Mouse (Mus musculus): ENCODE measurements around the gene Mfap4. TPM values are rescaled to one million over a fixed set of nuclear protein-coding genes. Genes with fewer than 3 reads are reported as not detected.

Gene Mfap4
- polyA plus RNA-seq (2012; ENCODE audit: low replicate concordance): 0.26 TPM in 1 of 2 replicates, not detected in the other

DNA sequence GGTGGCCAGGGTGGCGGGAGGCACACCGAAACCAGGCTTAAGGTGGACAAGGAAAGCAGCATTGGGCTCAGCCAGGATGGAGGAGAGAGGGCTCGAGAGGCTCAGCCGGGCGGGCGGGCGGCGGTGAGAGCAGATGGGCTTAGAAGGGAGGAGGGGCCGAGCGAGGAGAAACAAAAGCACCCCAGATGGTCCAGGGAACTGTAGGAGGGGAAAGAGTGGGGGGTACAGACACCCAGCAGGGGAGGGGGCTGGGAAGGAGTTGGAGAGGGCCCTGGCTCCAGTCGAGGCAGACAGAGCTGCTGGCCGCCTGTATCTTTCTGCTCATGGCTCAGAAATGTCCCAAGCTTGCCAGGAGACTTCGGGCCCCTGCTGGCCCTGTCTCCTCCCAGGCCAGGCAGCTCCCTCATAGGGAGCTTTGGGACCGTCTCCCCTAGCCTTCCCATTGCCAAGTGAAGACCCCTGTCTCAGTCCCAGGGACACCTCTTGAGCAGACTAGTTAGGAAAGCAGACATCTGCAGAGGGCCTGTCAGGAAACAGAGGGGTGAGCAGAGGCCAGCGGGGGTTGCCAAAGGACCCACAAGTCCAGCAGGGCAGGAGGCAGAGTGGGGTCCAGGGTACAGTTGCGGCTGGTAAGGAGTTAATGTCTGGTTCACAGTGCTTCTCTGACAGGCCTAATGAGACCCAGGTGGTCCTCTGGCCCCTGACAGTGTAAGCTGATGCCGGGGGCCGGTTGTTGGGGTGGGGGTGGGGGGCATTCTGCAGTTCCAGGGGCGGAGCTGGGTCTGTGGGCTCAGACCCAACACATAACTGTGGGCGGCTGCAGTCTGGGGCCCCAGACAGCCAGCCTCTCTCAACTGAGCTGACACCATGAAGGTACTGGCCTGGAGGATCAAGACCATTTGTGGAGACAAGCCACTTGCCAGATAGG lies at the start of gene Mfap4:
TSS of gene Mfap4 (plus strand) at position 819 of the 928 bp plus-strand sequence.

DNA sequence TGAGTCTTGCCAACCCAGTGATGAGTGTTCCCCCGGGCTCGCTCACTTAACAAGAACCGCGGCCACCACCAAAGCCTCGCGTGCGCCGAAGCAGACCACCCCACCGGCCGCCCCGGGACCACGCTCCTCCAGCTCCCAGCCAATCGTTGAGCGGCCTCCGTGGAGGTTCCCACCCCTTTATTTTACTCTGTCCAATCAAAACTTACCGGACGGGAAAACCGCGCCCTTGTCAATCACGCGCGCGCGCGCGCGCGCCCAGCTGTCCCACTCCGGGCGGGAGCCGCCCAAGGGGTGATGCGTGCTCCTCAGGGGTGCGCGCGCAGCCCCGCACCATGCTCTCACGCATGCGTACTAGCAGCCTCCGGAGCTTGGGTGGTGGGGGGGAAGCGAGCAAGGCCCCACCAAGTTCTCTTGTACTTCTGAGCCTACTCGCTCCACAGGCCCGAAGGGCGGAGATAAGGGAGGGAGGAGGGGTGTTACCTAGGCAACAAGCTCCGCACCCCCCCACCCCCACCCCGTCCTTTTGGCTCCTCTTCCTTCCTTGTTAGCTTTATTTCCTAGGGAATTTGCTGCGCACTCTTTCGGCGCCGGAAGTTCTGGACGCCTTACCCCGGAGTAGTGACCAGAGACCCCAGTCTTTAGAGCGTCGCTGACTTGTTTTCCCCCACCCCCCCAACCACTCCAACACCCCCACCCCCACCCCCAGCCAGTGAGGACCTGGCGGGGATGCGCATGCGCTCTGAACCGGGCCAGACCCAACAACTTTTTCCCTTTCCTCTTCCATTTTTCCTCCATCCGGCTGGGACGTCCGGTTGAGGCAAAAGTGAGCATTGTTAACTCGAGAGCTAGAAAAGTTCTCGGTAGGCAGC lies 9.1 kb downstream of the Mfap4 start, which contains the start of gene Mapk7:
TSS of gene Mapk7 (minus strand) at position 278 of the 869 bp plus-strand sequence.

DNA sequence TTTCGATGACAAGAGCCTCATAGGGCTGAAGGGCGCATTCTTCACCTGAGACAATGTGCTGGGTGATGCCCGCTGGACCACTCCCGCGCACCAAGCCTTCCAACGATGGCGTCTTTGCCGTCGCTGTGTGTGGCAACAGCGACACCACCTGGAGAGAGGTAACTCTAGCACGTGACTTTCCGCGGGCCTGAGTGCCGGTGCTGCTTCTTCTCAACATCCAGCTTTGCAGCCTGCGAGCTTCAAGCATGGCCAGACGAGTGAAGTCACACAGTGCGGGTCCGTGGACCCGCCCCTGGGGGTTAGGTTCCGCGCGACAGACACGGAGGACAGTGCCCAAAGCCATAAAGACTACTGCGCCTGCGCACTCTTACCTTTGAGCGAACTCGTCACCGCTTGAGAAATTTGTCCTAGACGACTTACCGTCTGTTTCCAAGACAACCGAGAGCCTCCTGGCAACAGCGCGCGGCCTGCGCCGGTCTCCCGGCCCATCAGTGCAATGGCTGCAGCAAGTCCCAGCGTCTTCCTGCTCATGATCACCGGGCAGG lies 19.6 kb downstream of the Mfap4 start, which contains the start of gene B9d1:
TSS of gene B9d1 (plus strand) at position 432 of the 545 bp plus-strand sequence.

Other genes with a start within 250 kb of the Mfap4 start
- 5.4 and 6.1 TPM in 2 replicates for gene Aldh3a2, start 218.0 kb upstream of the Mfap4 start, polyA plus RNA-seq (2012; ENCODE audit: low replicate concordance)
- gene Slc47a2, start 142.6 kb upstream of the Mfap4 start, polyA plus RNA-seq (2012; ENCODE audit: low replicate concordance): not detected in 2 replicates
- not detected in 2 replicates for gene Slc47a1, start 107.1 kb upstream of the Mfap4 start, polyA plus RNA-seq (2012; ENCODE audit: low replicate concordance)
- not detected in 2 replicates for gene Rnf112, start 31.3 kb upstream of the Mfap4 start, polyA plus RNA-seq (2012; ENCODE audit: low replicate concordance)
- 24.2 and 32.0 TPM in 2 replicates for gene Mapk7, start 9.0 kb downstream of the Mfap4 start, polyA plus RNA-seq (2012; ENCODE audit: low replicate concordance)
- gene B9d1, start 19.7 kb downstream of the Mfap4 start, polyA plus RNA-seq (2012; ENCODE audit: low replicate concordance): 1.8 and 4.2 TPM in 2 replicates
- 0.39 and 3.0 TPM in 2 replicates for gene Epn2, start 94.3 kb downstream of the Mfap4 start, polyA plus RNA-seq (2012; ENCODE audit: low replicate concordance)
- gene Grap, start 167.8 kb downstream of the Mfap4 start, polyA plus RNA-seq (2012; ENCODE audit: low replicate concordance): 25.8 and 39.1 TPM in 2 replicates
- 29.6 and 33.2 TPM in 2 replicates for gene Fam83g, start 198.7 kb downstream of the Mfap4 start, polyA plus RNA-seq (2012; ENCODE audit: low replicate concordance)
- gene Slc5a10, start 235.4 kb downstream of the Mfap4 start, polyA plus RNA-seq (2012; ENCODE audit: low replicate concordance): not detected in 2 replicates